Mouse (Mus musculus) midbrain, embryonic 12.5 days (tissue): ENCODE measurements around the gene Cbfa2t3. TPM values are rescaled to one million over a fixed set of nuclear protein-coding genes. Genes with fewer than 3 reads are reported as not detected.
A peak's percentile ranks its signal among the peaks of the same experiment; 100 is the strongest.

ENCODE experiments used
- ATAC-seq: fragments of 200-750 bp; cut with Nextera tagmentation; 2 replicates; pipeline ENCODE4 v1.8.0; 2017; ENCODE audit warnings: low read depth, moderate TSS enrichment, moderate library complexity; ENCODE audit not compliant: low FRiP score
- H3K27ac ChIP-seq: fragments of 300-500 bp; sonication (generic); replicated peaks from 2 replicates; pipeline ENCODE4 v1.5.1; 2016; ENCODE audit warnings: mild to moderate bottlenecking
- H3K27me3 ChIP-seq: fragments of 300-500 bp; sonication (generic); 2 replicates; pipeline ENCODE4 v1.6.1; 2016; ENCODE audit warnings: mild to moderate bottlenecking
- H3K36me3 ChIP-seq: fragments of 300-500 bp; sonication (generic); 2 replicates; pipeline ENCODE4 v1.6.1; 2016
- H3K4me1 ChIP-seq: fragments of 300-500 bp; sonication (generic); 2 replicates; pipeline ENCODE4 v1.6.1; 2016
- H3K4me2 ChIP-seq: fragments of 300-500 bp; sonication (generic); replicated peaks from 2 replicates; pipeline ENCODE4 v1.6.1; 2016; ENCODE audit warnings: mild to moderate bottlenecking, moderate library complexity
- H3K4me3 ChIP-seq: fragments of 300-500 bp; sonication (generic); 2 replicates; pipeline ENCODE4 v1.5.1; 2016; ENCODE audit warnings: mild to moderate bottlenecking
- H3K9ac ChIP-seq: fragments of 300-500 bp; sonication (generic); replicated peaks from 2 replicates; pipeline ENCODE4 v1.6.1; 2016; ENCODE audit warnings: mild to moderate bottlenecking, moderate library complexity
- H3K9me3 ChIP-seq: fragments of 300-500 bp; sonication (generic); 2 replicates; pipeline ENCODE4 v1.6.1; 2016; ENCODE audit warnings: mild to moderate bottlenecking
- WGBS: fragments of 180-500 bp; shearing (Covaris S2); methylation state at CpG from one replicate; pipeline ENCODE4 v1.1.7; 2016; 5-methylcytosine and 5-hydroxymethylcytosine counted together
- polyA plus RNA-seq: library from polyadenylated mRNA; unstranded; fragments of >200 nt; fragmentation: Nextera tagmentation; extraction: Ambion mirVana; gene quantifications from 2 replicates; pipeline ENCODE4 v1.2.1, GENCODE M21; 2016

The Cbfa2t3 gene
- polyA plus RNA-seq, 1 experiment from 2014 or later: 12.9 TPM

- Histone ChIP-seq H3K27me3 (peaks cover 5% of the 10 kb centered on the region), H3K4me1 (0 out of 2 replicates have a peak, but pooled peaks cover 3% of the 10 kb centered on the region), H3K9me3 (no peaks in the 10 kb centered on the region), H3K4me3 (no peak overlapping the region), H3K4me2 (no peak overlapping the region), H3K27ac (no peak overlapping the region), H3K9ac (no peak overlapping the region), H3K36me3 (no peaks in the 10 kb centered on the region)
- no peak for ATAC-seq
- 74% methylated on average over 5 of the region's 5 CpGs for WGBS
Measured at GRCm38 (mm10) chr8:122624653-122625052, 74.3 kb downstream of the Cbfa2t3 start.

DNA sequence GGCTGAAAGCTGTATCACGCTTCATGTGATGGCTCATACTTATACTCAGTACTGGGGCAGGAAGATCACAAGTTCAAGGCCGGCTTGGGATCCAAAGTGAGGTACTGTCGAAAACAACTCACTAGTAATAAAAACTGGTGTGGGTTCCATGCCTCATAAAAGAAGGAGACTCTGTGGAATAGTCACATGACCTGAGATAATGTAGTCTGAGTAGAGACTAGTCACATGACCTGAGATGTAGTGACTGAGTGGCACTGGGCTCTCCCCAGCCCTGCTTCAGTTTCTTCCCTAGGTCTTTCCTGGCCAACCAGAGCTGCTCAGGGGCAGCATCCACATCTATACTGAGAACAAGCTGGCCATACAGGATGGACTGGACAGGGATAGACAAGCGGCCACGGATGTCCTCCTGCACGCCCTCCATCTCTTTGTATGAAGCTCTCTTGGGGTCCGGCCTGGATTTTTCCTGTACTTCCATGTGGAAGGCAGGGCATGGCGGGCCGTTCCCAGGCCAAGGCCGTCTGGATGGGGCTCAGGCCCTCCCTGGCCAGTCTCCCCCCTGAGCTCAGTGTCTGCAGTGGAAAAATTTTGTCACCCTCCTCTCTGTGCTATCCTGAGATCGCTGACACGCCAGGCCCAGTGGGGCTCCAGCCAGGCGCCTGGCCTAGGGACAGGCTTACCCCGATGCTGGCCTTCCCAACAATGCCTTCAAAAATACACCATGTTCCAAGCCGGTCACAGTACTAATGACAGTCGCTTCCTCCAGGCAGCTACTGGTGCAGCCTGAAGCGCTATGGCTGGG lies 74.9 kb downstream of the Cbfa2t3 start:
- no peak overlapping the region for H3K9ac ChIP-seq
- no peak for ATAC-seq

GRCm38 (mm10) chr8:122622727-122623126 lies 76.2 kb downstream of the Cbfa2t3 start, which contains the start of gene Pabpn1l:
Pabpn1l (minus strand) TSS chr8:122622739.
- Histone ChIP-seq H3K27ac (no peak within 1 kb of the TSS), H3K9ac (no peak within 1 kb of the TSS), H3K27me3 (no peaks in the 10 kb centered on the region), H3K4me2 (no peak within 1 kb of the TSS), H3K36me3 (no peaks in the 10 kb centered on the region), H3K4me3 (no peak within 1 kb of the TSS), H3K9me3 (no peaks in the 10 kb centered on the region), H3K4me1 (peaks cover 10% of the 10 kb centered on the region)
- ATAC-seq: no peak
- 64% methylated on average over 6 of the region's 6 CpGs for WGBS

More for the DNA sequence above, 74.9 kb downstream of the Cbfa2t3 start:
- H3K27me3 ChIP-seq: peaks cover 5% of the 10 kb centered on the region
- WGBS: 93% methylated on average over 17 of the region's 17 CpGs
- H3K27ac ChIP-seq: no peak overlapping the region
- no peak overlapping the region for H3K4me2 ChIP-seq
- H3K9me3 ChIP-seq: no peaks in the 10 kb centered on the region
- 0 out of 2 replicates have a peak, but pooled peaks cover 5% of the 10 kb centered on the region for H3K4me1 ChIP-seq
- no peaks in the 10 kb centered on the region for H3K36me3 ChIP-seq
- no peak overlapping the region for H3K4me3 ChIP-seq

- no peak overlapping the region for H3K4me2 ChIP-seq
- H3K4me3 ChIP-seq: no peak overlapping the region
- no peak overlapping the region for H3K27ac ChIP-seq
- 0 out of 2 replicates have a peak, but pooled peaks cover 3% of the 10 kb centered on the region for H3K36me3 ChIP-seq
- H3K9ac ChIP-seq: no peak overlapping the region
- H3K27me3 ChIP-seq: no peaks in the 10 kb centered on the region
- H3K9me3 ChIP-seq: no peaks in the 10 kb centered on the region
- ATAC-seq: no peak
- H3K4me1 ChIP-seq: peaks cover 10% of the 10 kb centered on the region
- WGBS: 51% methylated on average over 5 of the region's 5 CpGs
Measured at GRCm38 (mm10) chr8:122620446-122620845, 78.5 kb downstream of the Cbfa2t3 start.

- no peak for ATAC-seq
- no peak overlapping the region for H3K9ac ChIP-seq
- no peak overlapping the region for H3K4me3 ChIP-seq
- H3K4me2 ChIP-seq: no peak overlapping the region
- H3K27ac ChIP-seq: no peak overlapping the region
- 0 out of 2 replicates have a peak, but pooled peaks cover 9% of the 10 kb centered on the region for H3K36me3 ChIP-seq
- no peaks in the 10 kb centered on the region for H3K27me3 ChIP-seq
- peaks cover 10% of the 10 kb centered on the region for H3K4me1 ChIP-seq
- H3K9me3 ChIP-seq: no peaks in the 10 kb centered on the region
- 67% methylated on average over 6 of the region's 6 CpGs for WGBS
Measured at GRCm38 (mm10) chr8:122618660-122619378, 80.1 kb downstream of the Cbfa2t3 start.

- no peak for ATAC-seq
- H3K27me3 ChIP-seq: no peaks in the 10 kb centered on the region
- no peak overlapping the region for H3K4me3 ChIP-seq
- WGBS: 32% methylated on average over 5 of the region's 7 CpGs
- H3K9ac ChIP-seq: no peak overlapping the region
- H3K36me3 ChIP-seq: 0 out of 2 replicates have a peak, but pooled peaks cover 9% of the 10 kb centered on the region
- H3K4me1 ChIP-seq: peaks cover 10% of the 10 kb centered on the region
- no peak overlapping the region for H3K4me2 ChIP-seq
- no peak overlapping the region for H3K27ac ChIP-seq
- no peaks in the 10 kb centered on the region for H3K9me3 ChIP-seq
Measured at GRCm38 (mm10) chr8:122617947-122618546, 80.9 kb downstream of the Cbfa2t3 start.

- Histone ChIP-seq H3K4me1 (peaks cover 19% of the 10 kb centered on the region), H3K36me3 (0 out of 2 replicates have a peak, but pooled peaks cover 9% of the 10 kb centered on the region)
- WGBS: 80% methylated on average over 9 of the region's 9 CpGs
Measured at GRCm38 (mm10) chr8:122616181-122616905, 82.6 kb downstream of the Cbfa2t3 start.

GRCm38 (mm10) chr8:122611295-122612133 lies 87.4 kb downstream of the Cbfa2t3 start, which contains the start of the genes Galns and Trappc2l:
Galns (minus strand) TSS chr8:122611463.
Trappc2l (plus strand) TSS chr8:122611640.
- Histone ChIP-seq H3K4me1 (peaks cover 18% of the 10 kb centered on the region), H3K27ac (peak within 1 kb of the TSS; percentile 90), H3K27me3 (no peaks in the 10 kb centered on the region), H3K4me2 (peak within 1 kb of the TSS; percentile 88), H3K4me3 (peak within 1 kb of the TSS; percentile 74), H3K36me3 (0 out of 2 replicates have a peak, but pooled peaks cover 9% of the 10 kb centered on the region), H3K9me3 (no peaks in the 10 kb centered on the region), H3K9ac (peak within 1 kb of the TSS; percentile 68)
- peak; percentile 95 for ATAC-seq
- under 1% methylated on average over 56 of the region's 57 CpGs for WGBS

More at GRCm38 (mm10) chr8:122616181-122616905, 82.6 kb downstream of the Cbfa2t3 start:
- Histone ChIP-seq H3K9ac (no peak overlapping the region), H3K4me3 (no peak overlapping the region), H3K27ac (no peak overlapping the region), H3K4me2 (no peak overlapping the region), H3K9me3 (no peaks in the 10 kb centered on the region), H3K27me3 (no peaks in the 10 kb centered on the region)
- ATAC-seq: no peak

DNA sequence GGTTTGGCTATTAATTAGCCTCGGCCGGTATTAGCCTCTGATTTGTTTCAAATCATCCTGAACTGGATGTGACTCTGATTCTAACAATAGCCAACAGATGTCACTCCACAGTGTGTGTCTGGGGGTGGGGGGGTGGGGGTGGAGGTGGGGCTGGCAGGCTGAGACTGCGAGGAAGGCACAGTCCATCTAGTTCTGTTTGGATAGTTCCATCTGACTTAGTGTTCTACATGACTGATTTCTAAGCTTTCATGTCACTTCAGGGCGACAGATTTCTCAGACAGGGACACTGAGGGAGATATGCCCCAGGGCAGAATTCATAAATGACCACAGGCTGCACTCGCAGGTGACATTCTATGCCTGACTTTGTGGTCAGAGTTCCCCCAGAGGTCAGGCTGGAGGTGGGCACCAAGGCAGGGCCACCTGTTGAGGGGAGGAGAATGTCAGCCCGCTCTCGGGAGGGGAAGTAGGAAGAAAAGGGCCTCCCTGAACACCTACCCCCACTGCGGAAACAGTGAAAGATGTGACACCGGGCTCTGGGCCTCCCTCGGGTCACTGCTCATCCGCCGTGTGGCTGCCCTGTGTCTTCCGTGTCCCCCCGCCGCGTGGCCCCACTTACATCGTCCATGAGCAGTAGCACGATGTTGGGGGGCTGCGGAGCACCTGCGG lies 88.2 kb downstream of the Cbfa2t3 start:
- WGBS: 2% methylated on average over 20 of the region's 20 CpGs
- Histone ChIP-seq H3K9me3 (no peaks in the 10 kb centered on the region), H3K27me3 (no peaks in the 10 kb centered on the region), H3K4me1 (peaks cover 18% of the 10 kb centered on the region), H3K9ac (peak overlapping the region; percentile 67), H3K27ac (peak overlapping the region; percentile 68), H3K4me3 (peak overlapping the region; percentile 74), H3K36me3 (0 out of 2 replicates have a peak, but pooled peaks cover 9% of the 10 kb centered on the region), H3K4me2 (peak overlapping the region; percentile 88)
- 0 out of 2 replicates have a peak, but pooled peaks have one; percentile 3 for ATAC-seq

- Histone ChIP-seq H3K36me3 (0 out of 2 replicates have a peak, but pooled peaks cover 4% of the 10 kb centered on the region), H3K4me3 (no peak overlapping the region), H3K4me1 (peaks cover 18% of the 10 kb centered on the region), H3K27ac (no peak overlapping the region), H3K9me3 (no peaks in the 10 kb centered on the region), H3K9ac (no peak overlapping the region; the same call in 1 of the 2 replicates), H3K4me2 (peak overlapping the region; percentile 88; the same call in 1 of the 2 replicates), H3K27me3 (no peaks in the 10 kb centered on the region)
- no peak for ATAC-seq
- WGBS: 43% methylated on average over 4 of the region's 4 CpGs
Measured at GRCm38 (mm10) chr8:122610209-122610608, 88.7 kb downstream of the Cbfa2t3 start.
